Mouse (Mus musculus): ENCODE data around the gene Dnm3. TPM values are rescaled to one million over a fixed set of nuclear protein-coding genes. Genes with fewer than 3 reads are reported as not detected.

Gene Dnm3
- polyA plus RNA-seq, 1 experiment: not detected

DNA sequence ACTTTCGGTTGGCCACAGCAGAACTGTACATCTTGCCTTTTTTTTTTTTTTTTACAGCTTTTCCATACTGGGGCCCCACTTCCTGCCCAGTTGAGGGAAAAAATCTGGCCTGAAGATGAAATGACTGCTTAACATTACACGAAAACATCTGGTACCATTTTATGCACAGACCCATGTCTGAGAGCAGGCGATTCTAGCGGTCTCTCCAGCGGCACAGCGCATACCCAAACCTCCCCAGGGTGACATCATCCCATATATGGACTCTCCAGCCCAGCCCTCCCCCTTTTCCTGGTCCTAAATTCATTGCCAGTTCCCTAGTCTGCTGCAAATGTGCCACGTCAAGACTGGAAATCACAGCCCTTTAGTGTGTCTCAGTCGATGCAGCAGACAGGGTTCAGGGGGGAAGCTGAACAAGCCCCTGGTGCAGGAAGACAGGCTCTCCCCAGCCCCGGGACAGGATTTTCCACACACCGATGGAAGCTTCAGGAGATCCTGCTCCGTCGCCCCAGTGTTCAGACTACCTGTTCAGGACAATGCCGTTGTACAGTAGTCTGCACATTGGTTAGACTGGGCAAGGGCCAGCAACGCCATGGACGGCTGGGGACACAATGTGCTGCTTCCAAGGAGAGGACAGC is 260.4 kb downstream of the Dnm3 start:
- WGBS: 84% methylated on average over 15 of the region's 15 CpGs
- Histone ChIP-seq H3K4me3 (ENCODE audit: insufficient read depth, low read depth, low read length) (no peak overlapping the region), H3K27ac (ENCODE audit: insufficient read depth, low read depth, low read length) (no peak overlapping the region), H3K4me1 (ENCODE audit: control insufficient read depth, insufficient read depth, low read length) (no peaks in the 10 kb centered on the region)
- TF ChIP-seq CTCF (IDR thresholded peaks at IDR 0.05; ENCODE audit: insufficient read depth, low read depth, low read length): no peak
- TF ChIP-seq POLR2A (IDR thresholded peaks at IDR 0.05; ENCODE audit: insufficient read depth, low read depth, low read length): no peak

DNA sequence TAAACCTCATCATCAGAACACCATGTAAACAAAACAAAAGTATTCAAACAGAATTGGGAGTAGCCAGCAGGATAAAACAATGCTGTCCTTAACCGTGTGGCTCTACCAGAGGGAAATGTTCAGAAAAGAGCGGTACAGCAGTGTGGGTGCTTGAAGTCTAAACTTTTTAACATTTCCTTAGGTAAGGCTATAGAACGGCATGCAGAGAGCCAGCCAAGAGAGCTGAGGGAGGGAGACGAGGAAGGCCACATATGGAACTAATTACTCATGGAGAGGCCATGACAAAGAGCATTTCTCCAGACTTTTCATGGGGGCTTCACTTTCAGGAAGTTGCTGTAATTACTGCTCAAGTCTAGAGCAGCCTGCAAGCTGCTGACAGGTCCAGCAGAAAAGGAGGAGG is 261.2 kb downstream of the Dnm3 start:
- WGBS: 55% methylated on average over 4 of the region's 4 CpGs
- TF ChIP-seq CTCF (IDR thresholded peaks at IDR 0.05; ENCODE audit: insufficient read depth, low read depth, low read length) (no peak), POLR2A (IDR thresholded peaks at IDR 0.05; ENCODE audit: insufficient read depth, low read depth, low read length) (no peak)
- no peak overlapping the region for H3K27ac ChIP-seq (ENCODE audit: insufficient read depth, low read depth, low read length)
- no peak overlapping the region for H3K4me3 ChIP-seq (ENCODE audit: insufficient read depth, low read depth, low read length)
- no peaks in the 10 kb centered on the region for H3K4me1 ChIP-seq (ENCODE audit: control insufficient read depth, insufficient read depth, low read length)

DNA sequence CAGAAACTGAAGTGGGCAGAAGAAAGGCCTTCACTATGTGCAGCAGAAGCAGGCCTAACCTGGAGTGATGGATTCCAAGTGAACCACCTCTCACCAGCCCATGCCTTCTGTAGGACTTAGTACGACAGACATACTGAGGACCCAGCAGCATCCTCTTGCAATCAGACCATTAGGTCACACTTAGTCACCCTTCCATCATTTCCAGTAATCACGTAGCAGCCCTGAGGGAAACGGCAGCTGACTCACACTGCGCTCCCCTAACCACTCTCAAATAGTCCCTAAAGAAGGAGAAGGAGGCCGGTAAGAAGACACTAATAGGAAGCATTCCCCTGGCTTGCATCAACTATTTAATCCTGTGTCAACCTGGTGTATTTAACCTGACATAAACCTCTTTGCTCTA is 262.1 kb downstream of the Dnm3 start:
- TF ChIP-seq CTCF (IDR thresholded peaks at IDR 0.05; ENCODE audit: insufficient read depth, low read depth, low read length): no peak
- TF ChIP-seq POLR2A (IDR thresholded peaks at IDR 0.05; ENCODE audit: insufficient read depth, low read depth, low read length): no peak
- Histone ChIP-seq H3K4me1 (ENCODE audit: control insufficient read depth, insufficient read depth, low read length) (no peaks in the 10 kb centered on the region), H3K4me3 (ENCODE audit: insufficient read depth, low read depth, low read length) (no peak overlapping the region), H3K27ac (ENCODE audit: insufficient read depth, low read depth, low read length) (no peak overlapping the region)
- WGBS: 85% methylated on average over 5 of the region's 5 CpGs

DNA sequence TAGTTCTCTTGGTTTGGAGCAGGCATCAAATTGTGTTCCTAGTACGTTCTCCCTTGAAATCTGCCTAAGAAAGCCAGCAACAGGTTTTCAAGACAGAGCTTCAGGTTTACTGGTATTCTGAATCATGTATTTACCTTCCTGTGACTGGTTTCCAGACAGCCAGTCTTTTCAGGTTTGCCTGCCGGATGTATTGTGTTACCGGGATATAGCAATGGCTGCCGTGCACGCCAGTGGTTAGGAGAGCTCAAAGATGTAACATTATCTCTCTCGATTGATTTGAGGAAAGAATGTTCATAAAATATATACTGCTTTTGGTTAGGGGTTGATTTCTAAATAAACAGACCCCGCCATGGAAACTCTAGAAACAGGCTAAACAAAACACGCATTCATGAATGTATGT is 264.8 kb downstream of the Dnm3 start:
- 94% methylated on average over 8 of the region's 8 CpGs for WGBS
- TF ChIP-seq CTCF (IDR thresholded peaks at IDR 0.05; ENCODE audit: insufficient read depth, low read depth, low read length) (no peak), POLR2A (IDR thresholded peaks at IDR 0.05; ENCODE audit: insufficient read depth, low read depth, low read length) (no peak)
- Histone ChIP-seq H3K4me3 (ENCODE audit: insufficient read depth, low read depth, low read length) (no peak overlapping the region), H3K4me1 (ENCODE audit: control insufficient read depth, insufficient read depth, low read length) (no peaks in the 10 kb centered on the region), H3K27ac (ENCODE audit: insufficient read depth, low read depth, low read length) (no peak overlapping the region)

DNA sequence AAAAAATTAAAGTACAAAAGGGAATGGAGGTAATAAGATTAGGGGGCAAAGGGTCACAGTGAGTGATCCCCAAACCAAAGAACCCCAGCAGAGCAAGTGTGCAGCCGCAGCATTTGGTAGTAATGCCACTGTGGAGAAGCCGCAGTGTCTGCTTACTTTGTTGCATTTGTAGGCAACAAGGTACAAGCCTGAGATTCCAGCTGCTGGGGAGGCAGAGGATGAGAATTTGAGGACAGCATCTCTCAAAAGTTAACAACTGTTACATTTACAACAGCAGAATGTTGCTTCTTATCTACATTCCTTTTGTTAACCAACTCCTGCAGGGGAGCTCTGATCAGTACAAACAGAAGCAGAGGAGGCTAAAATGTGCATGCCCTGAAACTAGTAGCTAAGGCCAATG is 267.3 kb downstream of the Dnm3 start:
- WGBS: 95% methylated on average over 2 of the region's 2 CpGs
- Histone ChIP-seq H3K27ac (ENCODE audit: insufficient read depth, low read depth, low read length) (no peak overlapping the region), H3K4me3 (ENCODE audit: insufficient read depth, low read depth, low read length) (no peak overlapping the region), H3K4me1 (ENCODE audit: control insufficient read depth, insufficient read depth, low read length) (no peaks in the 10 kb centered on the region)
- TF ChIP-seq CTCF (IDR thresholded peaks at IDR 0.05; ENCODE audit: insufficient read depth, low read depth, low read length) (no peak), POLR2A (IDR thresholded peaks at IDR 0.05; ENCODE audit: insufficient read depth, low read depth, low read length) (no peak)

DNA sequence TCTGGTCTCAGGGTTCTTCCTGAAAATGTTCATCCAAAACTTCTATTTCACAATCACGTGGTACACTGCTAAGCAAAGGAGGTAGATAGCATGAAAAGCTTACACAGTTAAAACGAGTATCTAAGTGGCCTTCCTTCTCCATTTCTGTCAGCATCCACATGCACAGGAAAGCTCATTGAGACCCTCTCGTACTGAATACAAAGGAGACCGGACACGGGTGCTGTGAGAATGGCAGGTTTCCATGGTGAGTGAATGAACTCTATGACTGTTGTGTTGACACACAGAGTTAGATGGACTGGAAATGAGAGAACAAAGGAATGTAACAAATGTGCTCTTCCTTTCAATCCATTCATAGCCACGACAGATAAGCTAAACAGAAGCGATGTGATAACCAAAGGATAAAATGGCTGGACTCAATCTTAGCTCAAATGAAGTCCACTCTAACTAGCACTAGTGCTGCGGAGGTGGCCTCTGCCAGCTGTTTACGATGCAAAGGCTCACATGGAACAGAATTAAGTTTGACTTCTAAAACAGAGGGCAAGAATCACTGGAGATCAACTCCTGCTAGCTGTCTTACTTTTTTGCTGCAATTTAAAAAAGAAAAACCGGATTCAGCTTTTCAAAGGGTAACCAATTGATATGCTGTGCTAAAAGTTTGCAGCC is 268.2 kb downstream of the Dnm3 start:
- WGBS: 62% methylated on average over 10 of the region's 10 CpGs
- TF ChIP-seq CTCF (IDR thresholded peaks at IDR 0.05; ENCODE audit: insufficient read depth, low read depth, low read length): no peak
- TF ChIP-seq POLR2A (IDR thresholded peaks at IDR 0.05; ENCODE audit: insufficient read depth, low read depth, low read length): no peak
- Histone ChIP-seq H3K4me3 (ENCODE audit: insufficient read depth, low read depth, low read length) (no peak overlapping the region), H3K4me1 (ENCODE audit: control insufficient read depth, insufficient read depth, low read length) (no peaks in the 10 kb centered on the region), H3K27ac (ENCODE audit: insufficient read depth, low read depth, low read length) (no peak overlapping the region)

DNA sequence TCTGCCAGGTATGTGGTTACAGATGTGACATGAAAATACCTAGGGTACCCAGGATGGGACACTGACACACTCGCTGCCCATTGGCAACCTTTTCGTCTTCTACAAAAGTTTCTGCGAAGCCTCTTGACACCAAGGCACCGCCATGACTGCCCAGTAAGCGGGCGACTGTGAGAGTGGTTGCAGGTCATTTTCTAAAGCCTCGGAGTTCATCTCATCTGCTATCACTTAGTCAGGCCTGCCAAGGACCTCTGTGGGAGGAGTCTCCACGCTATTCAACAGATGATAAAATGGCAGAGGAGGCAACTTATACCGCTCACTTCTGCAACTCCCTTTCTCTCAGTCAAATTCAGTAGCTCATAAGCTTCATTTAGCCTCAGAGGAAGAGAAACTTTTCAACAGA is 268.8 kb downstream of the Dnm3 start:
- H3K27ac ChIP-seq (ENCODE audit: insufficient read depth, low read depth, low read length): no peak overlapping the region
- TF ChIP-seq POLR2A (IDR thresholded peaks at IDR 0.05; ENCODE audit: insufficient read depth, low read depth, low read length) (no peak), CTCF (IDR thresholded peaks at IDR 0.05; ENCODE audit: insufficient read depth, low read depth, low read length) (no peak)
- WGBS: 94% methylated on average over 9 of the region's 9 CpGs
- H3K4me3 ChIP-seq (ENCODE audit: insufficient read depth, low read depth, low read length): no peak overlapping the region
- H3K4me1 ChIP-seq (ENCODE audit: control insufficient read depth, insufficient read depth, low read length): no peaks in the 10 kb centered on the region

DNA sequence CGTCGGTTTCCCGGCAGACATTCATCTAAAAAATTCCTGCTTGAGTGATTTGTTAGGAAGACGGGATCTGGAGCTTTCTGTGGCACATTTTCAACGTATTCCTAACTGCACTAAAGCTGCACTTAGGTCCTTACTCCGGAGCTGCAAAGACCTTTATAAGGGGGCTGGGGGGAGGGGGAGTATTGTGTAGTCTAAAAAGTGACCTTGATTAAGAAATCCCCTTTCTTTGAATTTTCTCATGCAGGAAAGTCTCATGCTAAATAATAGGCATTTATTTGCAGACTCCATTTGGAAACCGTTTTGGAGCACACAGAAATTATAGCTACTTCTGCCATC is 270.2 kb downstream of the Dnm3 start:
- no peak overlapping the region for H3K27ac ChIP-seq (ENCODE audit: insufficient read depth, low read depth, low read length)
- no peaks in the 10 kb centered on the region for H3K4me1 ChIP-seq (ENCODE audit: control insufficient read depth, insufficient read depth, low read length)
- 31% methylated on average over 7 of the region's 7 CpGs for WGBS
- TF ChIP-seq CTCF (IDR thresholded peaks at IDR 0.05; ENCODE audit: insufficient read depth, low read depth, low read length): no peak
- TF ChIP-seq POLR2A (IDR thresholded peaks at IDR 0.05; ENCODE audit: insufficient read depth, low read depth, low read length): no peak
- H3K4me3 ChIP-seq (ENCODE audit: insufficient read depth, low read depth, low read length): no peak overlapping the region

DNA sequence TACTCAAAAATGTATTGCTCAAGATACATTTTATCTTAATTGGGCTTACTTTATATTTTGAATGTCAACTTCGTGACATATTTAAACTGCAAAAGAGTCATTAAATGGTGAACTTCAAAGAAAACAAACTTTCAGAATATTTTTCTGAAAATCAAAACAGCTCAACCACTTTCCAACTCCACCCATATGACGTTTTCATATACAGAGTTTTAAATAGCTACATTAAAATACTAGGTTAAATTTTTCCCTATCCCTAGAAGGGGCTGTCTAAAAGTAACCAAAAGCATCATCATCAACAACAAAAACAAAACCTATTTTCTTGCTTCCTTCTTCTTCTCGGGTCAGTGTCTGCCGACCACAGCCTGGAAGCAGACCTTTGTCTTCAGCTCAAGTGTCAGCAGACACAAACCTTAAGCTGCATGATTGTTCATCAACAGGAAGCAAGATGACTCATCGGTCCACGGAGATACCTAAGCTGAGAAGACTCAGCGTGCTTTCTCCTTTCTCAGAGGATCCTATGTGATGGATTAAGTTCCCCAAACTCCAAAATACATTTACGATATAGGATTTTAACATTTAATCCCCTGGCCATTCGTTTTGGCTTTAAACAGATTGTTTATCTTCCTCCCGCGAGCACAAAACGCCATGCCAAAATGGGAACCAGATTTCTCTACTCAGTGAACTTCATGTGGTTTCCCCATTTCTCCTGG is 270.7 kb downstream of the Dnm3 start:
- no peak overlapping the region for H3K27ac ChIP-seq (ENCODE audit: insufficient read depth, low read depth, low read length)

More for the DNA sequence above, 270.7 kb downstream of the Dnm3 start:
- no peaks in the 10 kb centered on the region for H3K4me1 ChIP-seq (ENCODE audit: control insufficient read depth, insufficient read depth, low read length)
- H3K4me3 ChIP-seq (ENCODE audit: insufficient read depth, low read depth, low read length): no peak overlapping the region
- 56% methylated on average over 12 of the region's 12 CpGs for WGBS
- no peak for TF ChIP-seq CTCF (IDR thresholded peaks at IDR 0.05; ENCODE audit: insufficient read depth, low read depth, low read length)
- no peak for TF ChIP-seq POLR2A (IDR thresholded peaks at IDR 0.05; ENCODE audit: insufficient read depth, low read depth, low read length)

All from olfactory bulb, adult 2 months (tissue).